Mouse (Mus musculus) liver, adult 2 months (tissue): ENCODE results near the gene Rer1.

Experiments used
- CTCF ChIP-seq: fragments of 200-500 bp; IDR thresholded peaks from 2 replicates; pipeline ENCODE4 v1.5.1; 2011; ENCODE audit warnings: low read depth, low read length, control low read depth
- POLR2A ChIP-seq: fragments of 200-500 bp; IDR thresholded peaks from 2 replicates; pipeline ENCODE4 v1.6.1; 2011; ENCODE audit warnings: low read length, control low read depth; ENCODE audit not compliant: insufficient read depth; ENCODE audit errors: extremely low read depth

GRCm38 (mm10) chr4:155076677-155077076 lies 9.5 kb downstream of the Rer1 start:
- TF ChIP-seq CTCF: no peak
- no peak for TF ChIP-seq POLR2A
